Mouse (Mus musculus): ENCODE results near the gene Il15.

The Il15 gene

GRCm38 (mm10) chr8:82351268-82351943, 51.6 kb downstream of the Il15 start:
- DNase-seq = no peak

GRCm38 (mm10) chr8:82349299-82349698, 53.7 kb downstream of the Il15 start:
- no peak for DNase-seq

GRCm38 (mm10) chr8:82346485-82346884, 56.5 kb downstream of the Il15 start:
- DNase-seq = no peak

GRCm38 (mm10) chr8:82331675-82332234, 71.3 kb downstream of the Il15 start:
- DNase-seq = no peak

- peak; percentile 5 for DNase-seq
Observed at GRCm38 (mm10) chr8:82327986-82328652, 74.9 kb downstream of the Il15 start.

GRCm38 (mm10) chr8:82326061-82326460, 77.0 kb downstream of the Il15 start:
- DNase-seq = no peak

GRCm38 (mm10) chr8:82325586-82325985, 77.4 kb downstream of the Il15 start:
- DNase-seq = no peak

GRCm38 (mm10) chr8:82317446-82317845, 85.6 kb downstream of the Il15 start:
- DNase-seq = no peak

- no peak for DNase-seq
Observed at GRCm38 (mm10) chr8:82306424-82306823, 96.6 kb downstream of the Il15 start.

- DNase-seq = no peak
Observed at GRCm38 (mm10) chr8:82296256-82296655, 106.8 kb downstream of the Il15 start.

- DNase-seq = no peak
Observed at GRCm38 (mm10) chr8:82291659-82292058, 111.4 kb downstream of the Il15 start.

GRCm38 (mm10) chr8:82285866-82286265, 117.2 kb downstream of the Il15 start:
- DNase-seq = no peak

GRCm38 (mm10) chr8:82281995-82282394, 121.0 kb downstream of the Il15 start:
- DNase-seq = no peak
